Mouse (Mus musculus) spleen, postnatal 10 days (tissue): ENCODE measurements around the gene AU041133.
A peak's percentile ranks its signal among the peaks of the same experiment; 100 is the strongest.
"Not testable (repeated sequence)": the region's sequence is repeated elsewhere in the genome, so short reads cannot be mapped to it uniquely, and the experiment has no call there.

Source experiments
- DNase-seq, 2 experiments: peaks; one replicate each; pipeline ENCODE4 v3.0.0; 2021 to 2022; ENCODE audit warnings: low spot score in 2 of 2

The AU041133 gene

DNA sequence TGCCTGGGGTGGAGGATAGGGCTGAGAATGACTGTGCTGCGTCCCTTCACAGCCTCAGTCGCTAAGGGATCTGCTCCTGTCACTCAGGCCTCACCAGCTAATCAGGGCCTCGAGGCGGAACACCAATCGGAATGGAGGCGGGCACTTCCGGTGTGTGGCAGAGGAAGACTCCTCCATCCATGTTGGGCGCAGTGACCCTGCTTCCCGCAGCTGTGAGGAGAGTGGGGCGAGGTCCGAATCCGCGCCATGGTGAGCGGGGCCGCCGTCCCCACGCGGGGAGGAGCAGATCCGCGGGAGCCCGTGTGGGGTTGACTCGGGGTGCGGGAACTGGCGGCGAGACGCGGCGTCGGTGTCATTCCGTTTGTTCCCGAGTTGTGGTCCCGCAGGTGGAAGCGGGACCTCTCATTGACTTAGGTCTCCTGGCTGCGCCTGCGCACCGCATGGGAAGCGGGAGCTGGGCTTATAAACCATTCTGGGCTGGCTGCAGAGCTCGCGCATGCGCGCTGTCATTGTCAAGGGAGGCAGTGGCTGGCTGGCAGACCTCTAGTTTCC lies at the start of gene AU041133:
TSS of gene AU041133 (plus strand) at position 164 of the 552 bp plus-strand sequence.
- DNase-seq, result peak; percentile 59 to 86

DNA sequence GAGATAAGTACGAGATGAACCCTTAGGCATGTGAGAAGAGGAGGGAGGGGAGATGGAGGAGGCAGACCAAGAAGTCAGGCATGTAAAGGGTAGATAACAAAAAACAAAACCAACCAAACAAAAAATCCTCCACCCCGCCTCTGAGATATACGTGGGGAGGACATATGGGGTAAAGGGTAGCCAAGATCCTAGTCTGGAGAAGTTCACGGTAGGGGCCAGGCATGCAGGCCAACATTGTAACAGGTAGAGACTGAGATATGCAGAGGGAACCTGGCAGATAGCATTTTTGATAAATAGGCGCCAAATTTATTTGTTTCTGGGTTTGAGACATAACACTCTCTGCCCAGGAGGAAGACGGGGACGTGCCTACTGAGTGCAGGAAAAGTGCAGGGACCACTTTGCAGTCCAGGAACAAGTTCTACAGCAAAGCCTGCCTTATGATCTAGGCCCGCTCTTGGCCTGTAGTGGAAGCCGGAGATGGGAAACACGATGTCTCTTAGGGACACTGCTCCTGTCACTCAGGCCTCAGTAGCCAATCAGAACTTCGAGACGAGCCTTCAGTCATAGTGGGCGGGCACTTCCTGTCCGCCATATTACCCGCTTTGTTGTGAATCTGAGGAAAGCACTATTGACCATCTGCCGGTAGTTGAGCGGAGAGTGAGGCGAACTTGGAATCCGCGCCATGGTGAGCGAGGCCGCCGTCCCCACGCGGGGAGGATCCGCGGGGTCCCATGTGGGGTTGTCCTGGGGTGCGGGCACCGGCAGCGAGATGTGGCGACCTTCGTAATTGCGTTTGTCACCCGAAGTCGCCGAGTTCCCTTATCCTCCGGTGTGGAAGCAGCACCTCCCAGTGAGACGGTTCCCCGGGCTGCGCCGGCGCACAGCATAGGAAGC lies 44.8 kb upstream of the AU041133 start, which contains the start of gene BC024063:
TSS of gene BC024063 (plus strand) at position 626 of the 894 bp plus-strand sequence.
- peak; percentile 27 to 56 for DNase-seq

DNA sequence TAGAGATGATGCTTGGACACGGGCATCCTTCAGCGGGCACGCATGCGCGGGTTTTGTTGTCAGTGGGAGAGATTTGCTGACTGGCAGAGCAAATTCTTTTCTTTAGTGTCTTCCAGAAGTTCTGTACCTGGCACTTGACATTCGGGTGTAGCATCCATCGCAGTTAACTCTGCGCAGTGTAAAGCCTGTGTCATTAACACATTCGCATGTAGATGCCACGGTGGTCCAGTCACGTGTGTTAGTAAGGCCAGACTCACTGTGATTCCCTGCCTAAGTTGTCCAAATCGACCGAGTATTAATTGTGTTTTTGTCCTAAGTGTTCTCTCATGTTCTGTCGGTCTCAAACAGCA lies 44.2 kb upstream of the AU041133 start:
- DNase-seq, result not testable (repeated sequence)

- no peak for DNase-seq
These were observed 10.6 kb upstream of the AU041133 start for GRCm38 (mm10) chr10:82117206-82117605.

DNA sequence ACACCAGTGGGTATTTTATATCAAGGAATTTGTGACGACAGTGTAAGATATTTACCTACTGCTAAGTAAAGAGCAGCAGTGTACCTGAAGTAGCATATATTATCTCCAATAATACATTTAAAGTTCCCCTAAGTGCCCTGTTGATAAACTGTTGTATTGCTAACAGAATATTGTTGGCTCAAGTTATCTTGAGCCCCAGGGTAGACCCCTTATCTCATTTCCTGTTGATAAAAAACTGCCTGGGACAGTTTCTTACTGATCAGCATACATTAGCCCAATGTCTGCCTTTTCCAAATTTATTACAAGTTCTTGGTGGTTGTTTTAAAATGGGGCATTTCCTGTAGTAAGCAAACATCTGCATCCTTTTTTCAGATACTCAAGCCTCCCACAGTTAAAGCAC lies 17.5 kb downstream of the AU041133 start:
- DNase-seq, result no peak

- no peak for DNase-seq
These were observed 19.8 kb downstream of the AU041133 start for GRCm38 (mm10) chr10:82147571-82147970.

DNA sequence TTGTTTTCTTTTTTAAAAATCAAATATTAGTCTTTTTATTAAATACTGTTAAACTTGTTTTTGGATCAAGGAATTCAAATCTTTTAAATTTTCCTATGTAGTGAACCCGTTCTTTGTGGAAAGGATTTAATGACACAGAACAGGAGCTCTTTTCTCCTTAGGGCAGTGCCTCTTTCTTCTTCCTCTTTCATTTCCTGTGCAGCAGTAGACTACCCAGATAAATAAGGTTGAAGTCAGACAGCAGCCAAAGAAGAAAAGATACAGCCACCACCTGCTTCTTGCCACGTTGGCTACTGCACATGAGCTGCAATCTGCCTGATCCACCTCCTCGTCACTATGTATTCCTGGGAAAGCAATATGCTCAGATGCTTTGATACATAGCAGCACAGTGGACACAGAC lies 40.0 kb downstream of the AU041133 start:
- peak in 1 of 2 experiments; percentile 17 for DNase-seq

DNA sequence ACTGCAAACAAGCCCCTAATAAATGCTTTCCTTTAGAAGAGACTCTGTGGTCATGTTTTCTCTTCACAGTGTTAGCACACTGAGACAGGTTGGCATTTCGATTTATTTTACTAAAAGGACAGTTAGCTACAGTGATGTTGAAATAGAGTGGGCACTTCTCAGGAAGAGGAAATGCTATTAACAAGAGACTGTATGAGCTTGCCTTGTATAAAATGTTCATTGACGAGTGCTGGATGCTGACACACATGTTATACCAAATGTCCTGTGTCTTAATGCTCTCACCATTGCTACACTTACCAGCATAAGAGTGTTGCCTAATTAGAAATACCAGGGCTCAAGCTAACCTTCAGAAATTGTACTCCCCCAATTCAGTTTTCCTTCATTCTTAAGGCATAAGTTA lies 42.0 kb downstream of the AU041133 start:
- DNase-seq, result no peak

DNA sequence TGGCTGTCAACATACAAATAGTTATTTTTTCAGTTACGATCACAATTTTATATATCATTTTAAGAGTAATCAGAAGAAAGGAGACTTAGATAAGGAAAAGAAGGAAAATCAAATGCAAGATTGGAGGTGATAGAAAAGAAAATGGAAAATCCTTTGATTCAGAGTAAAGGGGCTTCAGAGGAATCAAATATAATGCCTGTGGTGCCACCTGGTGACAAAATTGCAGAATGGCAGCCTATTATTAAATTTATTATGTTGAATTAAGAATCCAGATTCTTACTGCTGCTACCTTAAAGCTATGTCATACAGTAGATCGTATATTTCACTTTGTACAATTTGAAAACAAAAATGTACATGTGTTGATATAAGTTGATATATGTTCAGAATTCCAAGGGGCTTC lies 43.0 kb downstream of the AU041133 start:
- no peak for DNase-seq

DNA sequence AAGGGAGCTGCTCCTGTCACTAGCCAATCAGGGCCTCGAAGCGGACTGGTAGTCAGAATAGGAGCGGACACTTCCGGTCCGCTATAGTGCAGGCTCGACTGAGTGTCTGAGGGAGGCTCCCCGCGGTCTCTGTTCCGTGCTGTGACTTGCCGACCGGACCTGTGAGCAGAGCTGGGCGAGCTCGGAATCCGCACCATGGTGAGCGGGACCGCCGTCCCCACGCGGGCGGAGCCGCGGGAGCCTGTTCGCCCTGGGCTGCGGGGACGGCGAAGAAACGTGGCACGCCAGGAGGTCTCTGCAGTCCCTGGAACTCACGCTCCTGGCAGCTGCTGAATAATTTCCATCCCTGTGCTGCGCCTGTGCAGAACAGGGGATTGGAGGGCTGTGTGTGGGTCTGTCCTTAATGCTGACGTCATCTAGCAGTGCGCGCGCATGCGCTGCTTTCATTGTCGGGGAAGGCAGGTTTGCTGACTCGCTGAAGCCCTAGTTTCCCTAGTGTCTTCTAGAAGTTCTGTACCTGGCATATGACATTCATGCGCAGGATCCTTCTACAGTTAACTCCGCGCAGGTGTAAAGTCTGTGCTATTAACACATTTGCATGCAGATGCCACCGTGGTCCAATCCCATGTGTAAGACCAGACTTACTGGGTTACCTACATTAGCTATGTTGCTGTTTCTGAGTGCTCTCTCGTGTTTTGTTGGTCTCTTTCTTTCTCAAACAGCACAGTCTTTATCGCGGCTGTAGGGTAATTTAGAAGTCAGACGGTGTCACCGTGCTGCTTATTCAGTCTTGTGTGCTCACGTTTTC lies 50.6 kb downstream of the AU041133 start:
- peak; percentile 24 to 70 for DNase-seq
